Mouse (Mus musculus): ENCODE measurements around the gene Ppp1r15a. TPM values are rescaled to one million over a fixed set of nuclear protein-coding genes. Genes with fewer than 3 reads are reported as not detected.
A peak's percentile ranks its signal among the peaks of the same experiment; 100 is the strongest.
"Not testable (repeated sequence)": the region's sequence is repeated elsewhere in the genome, so short reads cannot be mapped to it uniquely, and the experiment has no call there.

Ppp1r15a gene
- total RNA-seq, 2 experiments from 2014 or later, result 28.6 to 63.5 TPM

DNA sequence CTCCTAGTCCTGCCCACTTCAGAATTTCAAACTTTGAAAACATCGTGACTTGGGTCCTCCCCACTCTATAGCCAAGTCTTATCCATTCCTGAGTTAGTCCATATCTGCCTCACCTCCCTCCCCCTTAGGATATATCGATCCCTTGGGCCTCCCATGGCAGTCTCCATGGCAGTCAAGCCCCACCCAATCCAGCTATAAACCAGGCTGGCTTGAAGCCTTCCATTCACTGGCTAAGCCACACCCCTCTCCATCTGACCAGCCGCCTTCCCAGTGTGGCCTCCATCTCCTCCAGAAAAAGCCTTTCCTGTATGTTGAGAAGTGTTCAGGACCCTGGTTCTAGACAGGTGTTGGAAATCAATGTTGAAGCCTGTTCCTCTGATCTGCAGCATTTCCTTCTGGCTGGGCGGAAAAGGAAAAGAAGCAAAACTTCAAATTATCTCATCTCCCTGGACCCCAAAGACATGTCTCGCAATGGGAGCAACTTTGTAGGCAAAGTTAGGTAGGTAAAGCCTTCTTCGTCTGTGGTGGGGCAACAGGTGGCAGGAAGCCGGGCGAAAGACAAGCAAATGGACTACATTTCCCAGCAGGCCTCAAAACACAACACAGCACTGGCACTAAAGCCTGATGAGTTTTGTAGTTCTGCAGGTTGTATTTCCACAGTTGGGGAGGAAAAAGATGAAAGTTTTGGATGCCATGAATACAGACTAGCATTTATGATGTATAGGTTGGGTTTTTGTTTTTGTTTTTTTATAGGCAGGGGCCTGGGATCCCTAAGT, 6.5 kb downstream of the Ppp1r15a start:
- DNase-seq (ENCODE audit: low spot score), result no peak

DNA sequence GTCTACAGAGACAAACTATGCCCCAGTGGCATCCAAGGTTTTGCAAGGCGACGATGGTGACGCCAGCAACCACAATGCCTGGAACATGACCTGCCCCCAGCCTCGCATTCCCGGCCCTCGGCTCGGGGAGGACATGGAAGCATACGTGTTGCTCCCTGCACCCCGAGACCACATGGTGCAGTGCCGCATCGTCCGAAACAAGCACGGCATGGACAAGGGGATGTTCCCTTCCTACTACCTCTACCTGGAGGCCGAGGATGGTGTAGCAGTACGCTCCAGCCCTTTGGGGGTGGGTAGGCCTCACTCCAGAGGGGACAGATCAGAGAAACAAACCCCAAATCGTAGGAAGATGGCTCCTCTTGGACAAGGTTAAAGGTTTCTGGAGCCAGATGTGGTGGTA, 7.5 kb downstream of the Ppp1r15a start:
- DNase-seq (ENCODE audit: low spot score), result no peak

DNA sequence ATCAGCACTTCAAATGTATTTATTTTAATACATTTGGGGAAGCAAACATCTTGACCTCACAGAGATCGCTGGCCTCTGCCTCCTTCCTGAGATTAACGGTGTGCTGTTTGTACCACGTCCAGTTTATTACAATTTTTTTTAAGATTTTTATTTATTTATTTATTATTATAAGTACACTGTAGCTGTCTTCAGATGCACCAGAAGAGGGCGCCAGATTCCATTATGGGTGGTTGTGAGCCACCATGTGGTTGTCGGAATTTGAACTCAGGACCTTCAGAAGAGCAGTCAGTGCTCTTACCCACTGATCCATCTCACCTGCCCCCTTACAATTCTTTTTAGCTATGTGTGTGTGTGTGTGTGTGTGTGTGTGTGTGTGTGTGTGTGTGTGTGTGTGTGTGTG, 9.2 kb downstream of the Ppp1r15a start:
- not testable (repeated sequence) for DNase-seq (ENCODE audit: low spot score)

DNA sequence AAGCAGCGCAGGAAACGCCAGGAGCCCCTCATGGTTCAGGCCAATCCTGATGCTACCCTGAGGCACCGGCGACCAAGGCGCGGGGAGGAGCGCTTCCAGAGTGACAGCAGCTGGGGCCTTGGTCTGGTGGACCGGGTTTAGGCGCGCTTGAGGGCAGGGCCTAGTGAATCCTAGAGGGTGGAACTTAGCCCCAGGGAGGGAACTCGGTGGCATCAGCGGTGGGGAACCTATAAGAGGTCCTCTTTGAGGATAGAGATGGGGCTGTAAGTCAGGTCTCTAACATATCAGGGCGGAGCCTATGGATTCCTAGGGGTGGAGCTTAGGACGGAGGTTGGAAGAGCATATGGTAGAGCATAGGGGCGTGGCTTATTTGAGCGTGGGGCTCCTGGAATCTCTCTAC, 10.6 kb downstream of the Ppp1r15a start:
- DNase-seq (ENCODE audit: low spot score), result no peak

DNA sequence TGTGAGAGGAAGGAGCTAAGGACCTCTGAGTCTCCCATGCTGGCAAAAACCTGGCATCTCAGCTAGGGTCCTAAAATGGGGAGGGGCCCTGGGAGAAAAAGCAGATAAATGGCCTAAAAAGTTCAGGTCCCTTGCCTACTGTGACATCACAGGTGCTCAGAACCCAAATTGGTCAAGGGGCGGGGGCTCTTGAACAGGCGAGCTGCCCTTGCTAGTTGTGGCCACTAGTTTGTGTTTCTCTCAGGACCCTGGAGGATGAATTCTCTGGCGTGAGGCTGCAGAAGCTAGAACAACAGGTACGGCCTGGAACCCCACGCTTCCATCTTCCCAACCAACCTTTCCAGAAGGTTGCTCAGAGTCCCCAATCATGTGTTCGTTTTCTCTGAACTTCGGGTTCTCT, 11.7 kb downstream of the Ppp1r15a start:
- DNase-seq (ENCODE audit: low spot score), result no peak

DNA sequence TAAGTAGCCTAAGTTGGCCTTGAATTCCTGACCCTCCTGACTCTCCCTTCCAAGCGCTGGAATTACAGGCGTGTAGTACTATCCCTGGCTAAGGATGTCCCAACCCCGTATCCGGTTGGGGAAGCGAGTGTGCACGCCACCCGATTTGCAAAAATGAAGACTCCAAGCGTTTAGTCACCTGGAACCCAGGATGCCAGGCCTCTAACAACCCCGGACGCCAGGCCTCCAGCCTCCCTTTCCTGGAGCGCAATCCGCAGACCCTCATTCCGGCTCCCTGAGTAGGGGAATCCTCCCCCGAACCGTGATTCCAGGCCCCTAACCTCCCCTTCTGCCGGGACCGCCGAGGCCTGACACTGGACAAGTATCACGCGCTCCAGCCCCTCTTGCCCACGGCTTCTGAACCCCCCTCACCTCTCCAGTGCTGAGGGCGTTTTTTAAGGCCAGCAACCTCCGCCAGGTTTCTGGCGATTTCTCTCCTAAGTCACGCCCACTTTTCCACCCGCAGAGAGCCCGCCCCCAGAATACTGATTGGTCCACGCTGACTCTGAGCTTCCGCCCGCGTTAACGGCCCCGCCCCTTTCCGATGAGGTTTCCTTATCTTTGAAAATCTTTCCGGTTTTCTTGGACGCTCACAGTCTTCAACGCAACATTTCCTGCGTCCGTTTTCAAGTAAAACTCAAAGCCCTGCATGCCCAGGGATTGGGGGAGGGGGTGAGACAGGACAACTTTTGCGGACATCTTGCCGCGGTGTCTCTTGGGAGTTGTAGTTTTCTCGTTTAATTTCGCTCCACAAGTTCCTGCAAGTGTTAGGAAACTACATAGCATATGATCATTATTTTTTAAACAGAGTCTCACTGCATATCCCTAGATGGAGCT, 15.9 kb downstream of the Ppp1r15a start, which contains the start of gene Nucb1:
Nucb1 (minus strand) TSS at position 495 of the 876 bp plus-strand sequence.
- DNase-seq (ENCODE audit: low spot score), result peak; percentile 95

DNA sequence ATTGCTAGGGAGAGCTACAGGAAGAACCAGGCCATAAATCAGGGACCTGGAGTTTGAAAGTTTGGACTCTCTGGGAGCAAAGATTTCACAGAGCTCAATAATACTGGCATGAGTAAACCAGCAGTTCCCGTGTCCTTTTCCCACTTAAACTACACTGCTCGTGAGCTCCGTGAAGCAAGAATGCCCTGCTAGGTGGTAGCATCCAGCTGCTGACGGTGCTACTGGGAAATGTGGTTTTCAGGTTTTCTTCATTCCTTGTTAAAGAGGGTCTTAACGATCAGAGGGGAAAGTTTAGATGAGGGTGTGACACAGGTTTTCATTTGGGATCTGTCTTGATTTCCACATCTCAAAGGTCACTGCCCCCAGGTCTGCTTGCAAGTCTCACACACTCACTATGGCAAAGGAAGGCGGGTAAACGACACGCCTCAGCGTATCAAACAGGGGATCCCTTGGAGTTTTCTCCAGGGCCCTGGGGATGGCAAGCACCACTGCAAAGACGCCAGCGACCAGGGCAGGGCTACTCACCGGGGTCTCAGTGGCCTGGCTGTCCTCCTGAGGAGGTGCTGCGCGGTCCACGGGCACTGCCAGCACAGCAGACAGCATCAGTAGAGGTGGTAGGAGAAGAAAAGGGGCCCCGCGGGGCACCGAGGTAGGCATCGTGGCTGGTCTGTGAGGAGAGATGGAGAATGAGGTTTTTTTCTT, 16.7 kb downstream of the Ppp1r15a start:
- DNase-seq (ENCODE audit: low spot score), result no peak

DNA sequence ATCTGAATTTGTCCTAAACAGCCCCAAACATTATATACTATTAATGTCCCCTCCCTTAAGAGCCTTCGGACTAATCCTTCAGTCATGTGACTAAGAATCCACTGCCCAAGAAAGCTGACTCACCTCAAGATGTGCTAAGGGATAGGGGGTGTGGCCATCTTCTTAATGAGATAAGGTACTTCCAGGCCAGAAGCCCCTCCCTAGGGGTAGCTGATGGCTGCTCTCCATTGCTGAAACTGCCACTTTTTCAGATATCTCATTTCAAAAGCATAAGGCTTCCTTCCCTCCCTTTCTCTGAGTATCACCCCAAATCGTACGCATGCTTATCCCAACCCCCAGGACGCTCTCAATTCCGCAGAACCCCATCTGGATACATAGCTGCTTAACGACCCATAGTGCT, 17.5 kb downstream of the Ppp1r15a start:
- no peak for DNase-seq (ENCODE audit: low spot score)

DNA sequence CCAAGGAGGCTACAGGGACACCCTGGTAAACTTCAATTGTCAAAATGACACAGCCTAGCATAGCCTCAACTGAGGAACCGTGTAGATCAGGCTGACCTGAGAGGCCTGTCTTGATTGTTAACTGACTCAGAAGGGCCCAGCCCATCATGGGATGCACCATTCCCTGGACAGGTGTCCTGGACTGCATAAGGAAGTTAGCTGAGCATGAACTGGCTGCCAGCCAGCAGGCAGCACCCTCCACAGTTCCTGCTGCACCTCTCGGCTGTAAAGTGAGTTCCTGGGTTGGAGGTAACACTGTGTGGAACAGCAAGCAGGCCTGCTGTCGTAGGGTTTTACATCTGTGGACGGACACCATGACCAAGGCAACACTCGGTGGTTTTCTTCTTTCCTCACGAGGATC, 18.5 kb downstream of the Ppp1r15a start:
- DNase-seq (ENCODE audit: low spot score), result no peak

DNA sequence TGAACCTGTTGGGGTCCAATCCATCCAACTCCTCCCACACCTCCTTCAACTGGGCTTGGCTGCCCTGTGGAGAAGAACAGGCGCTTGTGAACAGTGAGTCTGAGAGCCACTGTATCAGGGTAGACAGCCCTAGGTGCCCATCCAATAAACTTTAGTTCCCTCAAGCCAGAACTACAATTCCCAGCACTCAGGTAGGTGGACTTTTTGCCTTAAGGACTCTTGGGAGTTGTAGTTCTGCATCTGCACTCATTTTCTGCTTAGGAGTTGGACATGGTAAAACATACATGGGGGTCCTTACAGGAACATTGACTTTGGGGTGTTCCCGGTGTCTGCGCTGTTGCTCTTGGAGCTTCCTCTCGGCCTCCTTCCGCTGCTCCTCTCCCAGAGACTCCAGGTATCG, 27.6 kb downstream of the Ppp1r15a start:
- DNase-seq (ENCODE audit: low spot score), result no peak

DNA sequence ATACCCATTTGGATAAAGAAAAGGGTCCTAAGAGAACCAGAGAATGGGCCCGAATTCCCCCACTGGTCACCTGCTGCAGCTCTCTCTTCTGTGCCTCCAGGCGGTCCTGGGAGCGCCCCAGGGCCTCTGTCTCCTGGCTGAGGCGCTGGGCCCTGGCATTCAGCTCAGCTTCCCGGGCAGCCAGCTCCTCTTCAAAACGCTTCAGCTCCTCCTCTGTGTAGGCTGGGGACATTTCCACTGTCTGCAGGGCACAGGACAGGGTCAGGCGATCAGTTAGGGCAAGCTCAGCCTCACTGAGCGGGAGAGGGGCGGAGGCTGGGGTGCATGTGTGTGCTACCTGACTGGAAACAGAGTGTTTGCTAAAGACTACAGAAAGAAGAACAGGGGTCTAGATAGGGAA, 31.5 kb downstream of the Ppp1r15a start:
- DNase-seq (ENCODE audit: low spot score), result no peak

DNA sequence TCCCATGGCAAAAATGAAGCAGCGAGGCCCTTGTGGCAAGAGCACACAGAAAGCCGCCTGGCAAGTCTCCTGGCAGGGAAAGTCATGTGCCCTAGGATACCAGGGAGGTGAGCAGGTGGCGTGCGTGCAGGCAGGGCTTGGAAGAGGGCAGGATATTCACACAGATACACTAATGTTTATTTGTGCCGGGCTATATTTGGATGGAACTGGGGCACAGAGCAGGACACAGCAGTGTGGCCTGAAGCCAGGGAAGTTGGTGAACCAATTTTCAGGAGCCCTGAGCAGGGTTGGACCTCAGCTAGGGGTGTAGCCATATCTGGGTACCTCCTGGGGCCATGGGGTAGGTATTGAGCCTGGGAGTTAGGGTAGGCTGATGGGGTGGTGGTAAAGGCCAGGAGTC, 33.1 kb downstream of the Ppp1r15a start:
- peak; percentile 79 for DNase-seq (ENCODE audit: low spot score)

DNA sequence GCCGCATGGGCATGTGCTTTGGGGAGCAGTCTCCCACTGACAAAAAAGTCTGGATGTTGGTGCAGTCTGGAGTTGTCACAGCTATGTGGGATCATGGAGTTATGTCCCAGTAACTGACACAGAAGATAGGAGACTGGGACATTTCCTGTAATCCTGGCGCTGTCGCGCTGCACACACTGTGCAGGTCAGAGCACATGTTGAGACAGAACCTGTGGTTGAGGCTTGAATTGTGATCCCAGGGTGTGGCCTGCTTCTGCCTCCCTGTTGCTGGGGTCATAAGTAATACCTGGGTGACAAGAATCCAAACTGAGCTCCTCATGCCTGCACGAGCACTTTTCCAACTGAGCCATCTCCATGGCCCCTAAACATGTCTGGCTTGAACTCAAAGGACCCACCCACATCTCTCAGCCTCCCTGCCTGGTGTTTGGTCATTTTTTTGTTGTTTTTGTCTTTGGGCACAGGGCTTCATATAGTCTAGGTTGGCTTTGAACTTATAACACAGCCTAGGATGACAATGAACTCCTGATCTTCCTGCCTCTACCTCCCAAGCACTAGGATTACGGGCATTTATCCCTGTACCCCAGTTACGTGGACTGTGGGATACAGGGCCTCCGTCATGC, 33.7 kb downstream of the Ppp1r15a start:
- DNase-seq (ENCODE audit: low spot score), result no peak

DNA sequence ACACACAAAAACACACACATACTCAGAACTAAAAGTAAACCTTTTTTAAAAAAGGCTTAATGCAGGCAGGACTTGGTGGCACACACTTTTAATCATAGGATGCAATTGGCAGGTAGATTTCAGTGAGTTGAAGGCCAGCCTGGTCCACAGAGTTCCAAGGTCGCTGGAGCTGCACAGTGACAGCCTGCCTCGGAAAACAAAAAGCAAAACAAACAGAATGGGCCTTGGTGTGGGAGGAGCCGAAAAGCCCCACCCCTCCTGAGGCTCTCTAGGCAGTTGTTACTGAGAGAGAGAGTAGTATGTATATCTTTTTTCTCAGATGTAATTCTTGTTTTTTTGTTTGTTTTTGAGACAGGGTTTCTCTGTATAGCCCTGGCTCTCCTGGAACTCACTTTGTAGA, 34.8 kb downstream of the Ppp1r15a start:
- DNase-seq (ENCODE audit: low spot score), result no peak

DNA sequence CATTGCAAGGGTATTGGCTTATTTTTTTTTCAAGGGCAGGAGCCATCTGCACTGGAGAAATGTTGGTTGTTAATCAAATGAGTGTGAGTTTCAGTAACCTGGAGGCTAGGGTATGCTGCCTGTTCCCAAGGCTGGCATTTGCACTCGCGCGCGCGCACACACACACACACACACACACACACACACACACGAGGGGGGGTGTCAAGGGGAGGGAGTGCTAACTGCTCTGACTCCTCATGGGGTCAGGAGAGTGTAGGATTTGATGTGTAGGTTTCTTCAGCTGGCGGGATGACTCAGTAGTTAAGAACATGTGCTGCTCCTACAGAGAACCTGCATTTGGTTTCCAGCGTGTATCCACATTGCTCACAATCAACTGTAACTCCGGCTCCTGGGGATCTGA, 35.2 kb downstream of the Ppp1r15a start:
- no peak for DNase-seq (ENCODE audit: low spot score)

DNA sequence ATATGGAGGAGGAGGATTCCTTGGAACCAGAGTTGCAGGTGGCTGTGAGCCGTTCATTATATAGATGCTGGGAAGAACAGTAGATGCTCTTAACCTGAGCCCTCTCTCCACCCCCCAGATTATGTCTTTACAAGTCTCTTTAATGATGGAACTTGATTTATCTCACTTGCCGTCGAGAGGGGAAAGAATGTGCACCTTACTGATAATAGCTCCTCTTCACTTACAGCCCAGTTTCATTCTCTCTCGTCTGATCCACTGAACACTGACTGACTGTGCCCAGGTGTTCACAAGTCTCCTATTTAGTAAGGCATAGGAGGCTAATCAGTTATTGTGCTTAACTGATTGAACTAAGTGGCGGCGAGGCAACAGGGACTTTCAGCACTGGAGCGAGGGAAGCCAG, 36.5 kb downstream of the Ppp1r15a start:
- DNase-seq (ENCODE audit: low spot score), result no peak

DNA sequence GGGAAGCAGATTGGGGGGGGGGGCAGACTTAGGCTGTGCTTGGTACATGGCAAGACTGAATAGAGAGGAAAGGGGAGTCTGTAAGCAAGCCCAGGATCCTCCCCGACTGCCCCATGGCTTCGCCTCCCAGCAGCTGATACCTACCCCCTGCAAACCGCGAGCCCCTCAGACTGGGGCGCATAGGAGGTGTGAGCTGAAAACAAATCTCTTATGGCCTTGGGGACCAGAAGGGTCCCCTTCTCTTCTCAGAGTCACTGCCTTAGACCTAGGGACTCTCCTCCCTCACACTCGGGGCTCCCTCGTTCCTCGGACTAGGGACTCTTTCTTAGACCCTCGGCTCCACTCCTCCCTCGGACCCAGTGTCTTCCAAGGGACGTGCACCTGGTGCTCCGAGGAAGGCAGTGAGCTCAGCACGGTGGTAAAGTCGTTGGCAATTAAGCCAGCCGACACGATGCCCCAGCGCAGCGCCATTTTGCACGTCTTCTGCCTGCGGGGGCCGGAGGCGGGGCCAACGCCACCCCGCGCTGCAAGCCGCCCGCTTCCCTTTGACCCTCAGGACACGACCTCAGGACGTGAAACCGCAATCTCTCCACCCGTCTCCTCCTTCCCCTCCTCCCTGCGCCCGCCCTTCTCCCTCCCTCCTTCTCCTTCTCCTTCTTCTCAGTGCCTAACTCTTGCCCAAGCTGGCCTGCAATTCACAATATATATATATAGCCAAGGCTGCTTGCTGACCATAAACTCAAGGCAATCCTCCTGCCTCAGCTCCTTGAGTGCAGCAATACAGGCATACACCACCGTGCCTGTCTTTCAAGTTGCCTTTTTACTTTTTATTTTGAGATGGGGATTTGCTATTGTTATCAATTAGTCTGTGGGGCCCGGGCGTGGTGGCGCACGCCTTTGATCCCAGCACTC, 37.5 kb downstream of the Ppp1r15a start, which contains the start of gene Dhdh:
Dhdh (minus strand) TSS at position 513 of the 912 bp plus-strand sequence.
- peak; percentile 82 for DNase-seq (ENCODE audit: low spot score)

DNA sequence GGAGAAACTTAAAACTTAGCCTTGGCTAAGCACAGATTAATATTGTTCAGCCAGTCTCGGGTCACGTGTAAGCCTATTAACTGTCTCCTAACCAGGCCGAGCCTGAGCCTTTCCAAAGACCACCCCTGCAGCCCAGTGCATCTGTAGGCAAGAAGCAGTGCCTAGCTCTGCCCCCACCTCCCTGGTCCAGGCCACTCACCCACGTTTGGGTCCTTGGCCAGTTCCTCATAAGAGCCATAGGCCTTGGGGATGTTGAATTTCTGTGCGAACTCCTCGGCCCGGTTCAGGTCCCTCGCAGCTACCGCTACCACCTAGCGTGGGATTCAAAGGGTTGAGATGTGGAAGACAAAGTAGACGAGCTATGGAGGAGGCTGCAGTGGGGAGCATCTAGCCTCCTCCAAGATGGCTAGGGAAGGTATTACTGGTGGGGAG, 38.2 kb downstream of the Ppp1r15a start:
- DNase-seq (ENCODE audit: low spot score), result no peak

DNA sequence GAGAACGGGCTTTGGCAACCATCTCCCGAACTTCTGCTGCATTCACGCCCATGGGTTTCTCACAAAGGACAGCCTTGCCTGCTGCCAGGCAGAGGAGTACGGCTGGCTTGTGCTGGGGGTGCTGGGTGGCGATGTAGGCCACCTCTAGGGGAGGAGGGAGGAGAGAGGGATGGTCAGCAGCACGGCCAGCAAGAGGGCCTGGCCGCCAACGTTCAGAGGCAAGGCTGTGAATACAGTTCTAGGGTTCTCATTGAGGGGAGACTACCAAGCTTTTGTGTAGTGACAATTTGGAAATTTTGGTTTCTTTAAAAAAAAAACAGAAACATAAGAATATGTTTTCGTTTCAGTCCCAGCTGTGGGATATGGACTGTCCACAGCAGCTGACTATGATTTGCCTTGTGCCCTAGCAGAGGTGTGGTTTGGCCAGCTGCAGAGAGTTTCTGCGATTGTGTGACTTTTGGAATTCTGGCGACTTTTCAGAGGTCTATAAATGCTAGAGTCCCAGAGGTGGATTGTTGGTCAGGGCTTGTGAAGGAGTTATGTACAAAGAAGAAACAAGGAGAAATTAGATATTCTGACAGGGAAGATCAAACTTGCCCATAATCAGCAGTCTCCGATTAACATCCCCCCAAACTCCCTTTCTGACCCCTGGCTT, 39.2 kb downstream of the Ppp1r15a start, which contains the start of gene Gm45808:
Gm45808 (minus strand) TSS at position 51 of the 655 bp plus-strand sequence.
- no peak for DNase-seq (ENCODE audit: low spot score)

DNA sequence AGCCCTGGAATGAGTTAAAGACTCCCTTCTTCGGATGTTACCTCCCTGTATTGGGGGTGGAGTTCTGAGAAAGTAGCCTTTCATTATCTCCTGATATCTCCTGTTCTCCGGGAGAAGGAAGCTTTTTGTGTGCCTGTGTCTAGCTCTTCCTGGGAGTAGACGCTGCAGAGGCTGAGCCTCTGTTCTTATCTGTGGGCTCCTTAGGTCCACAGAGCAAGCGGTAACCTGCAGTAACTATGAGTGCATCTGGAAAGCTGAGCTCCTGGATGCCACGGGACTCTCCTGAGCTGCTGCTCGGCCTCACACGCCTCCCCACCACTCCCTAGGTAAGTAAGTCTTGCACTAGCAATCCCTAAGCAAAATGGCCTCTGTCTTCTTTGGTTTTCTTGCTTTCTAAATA, 39.9 kb downstream of the Ppp1r15a start:
- no peak for DNase-seq (ENCODE audit: low spot score)

Data from gastrocnemius, adult 18-20 months (tissue).